Mouse (Mus musculus) lung, embryonic 15.5 days (tissue): ENCODE measurements around the gene Rnf115. TPM values are rescaled to one million over a fixed set of nuclear protein-coding genes. Genes with fewer than 3 reads are reported as not detected.

Source experiments
- ATAC-seq: fragments of 200-750 bp; cut with Nextera tagmentation; 2 replicates; pipeline ENCODE4 v1.8.0; 2017; ENCODE audit warnings: moderate number of reproducible peaks, borderline replicate concordance; ENCODE audit not compliant: low FRiP score, low TSS enrichment; ENCODE audit errors: extremely low read depth
- H3K27ac ChIP-seq: fragments of 300-500 bp; sonication (generic); 2 replicates; pipeline ENCODE4 v1.5.1; 2015; ENCODE audit warnings: moderate library complexity, mild to moderate bottlenecking, inconsistent platforms
- H3K27me3 ChIP-seq: fragments of 300-500 bp; sonication (generic); 2 replicates; pipeline ENCODE4 v1.6.1; 2015; ENCODE audit warnings: inconsistent platforms
- H3K36me3 ChIP-seq: fragments of 300-500 bp; sonication (generic); 2 replicates; pipeline ENCODE4 v1.6.1; 2015; ENCODE audit warnings: inconsistent platforms
- H3K4me1 ChIP-seq: fragments of 300-500 bp; sonication (generic); 2 replicates; pipeline ENCODE4 v1.6.1; 2015; ENCODE audit warnings: inconsistent platforms
- H3K4me2 ChIP-seq: fragments of 300-500 bp; sonication (generic); 2 replicates; pipeline ENCODE4 v1.6.1; 2015; ENCODE audit warnings: inconsistent platforms, mild to moderate bottlenecking, moderate library complexity
- H3K4me3 ChIP-seq: fragments of 300-500 bp; sonication (generic); 2 replicates; pipeline ENCODE4 v1.5.1; 2015; ENCODE audit warnings: mild to moderate bottlenecking, inconsistent platforms
- H3K9ac ChIP-seq: fragments of 300-500 bp; sonication (generic); 2 replicates; pipeline ENCODE4 v1.6.1; 2015; ENCODE audit warnings: inconsistent platforms
- H3K9me3 ChIP-seq: fragments of 300-500 bp; sonication (generic); 2 replicates; pipeline ENCODE4 v1.6.1; 2016; ENCODE audit warnings: inconsistent platforms
- WGBS: fragments of 180-500 bp; shearing (Covaris S2); methylation state at CpG from one replicate; pipeline ENCODE4 v1.1.7; 2015; 5-methylcytosine and 5-hydroxymethylcytosine counted together
- polyA plus RNA-seq: library from polyadenylated mRNA; unstranded; fragments of >200 nt; fragmentation: Nextera tagmentation; extraction: Ambion mirVana; gene quantifications from 2 replicates; pipeline ENCODE4 v1.2.1, GENCODE M21; 2015

The Rnf115 gene
- polyA plus RNA-seq, 1 experiment from 2014 or later, result 52.3 TPM

DNA sequence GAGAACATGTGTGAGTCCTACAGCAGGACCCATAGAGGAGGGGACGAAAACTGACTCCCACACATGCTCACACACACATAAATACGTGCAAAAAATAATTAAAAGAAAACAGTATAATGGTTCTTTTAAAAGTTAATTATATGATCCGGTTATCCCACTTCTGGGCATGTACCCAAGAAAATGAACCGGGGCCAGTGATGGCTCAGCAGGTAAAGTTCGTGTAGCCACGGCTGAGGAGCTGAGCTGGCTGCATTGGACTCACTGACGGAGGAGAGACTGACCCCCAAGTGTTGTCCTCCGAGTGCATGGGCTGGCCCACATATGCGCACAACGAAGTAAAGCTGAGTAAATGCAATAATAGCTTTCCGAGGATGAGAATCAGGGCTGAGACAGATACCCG lies 97.2 kb downstream of the Rnf115 start:
- no peak overlapping the region for H3K27ac ChIP-seq
- no peak overlapping the region for H3K4me3 ChIP-seq
- WGBS, result 82% methylated on average over 12 of the region's 12 CpGs
- H3K4me1 ChIP-seq, result no peaks in the 10 kb centered on the region
- no peak for ATAC-seq
- no peaks in the 10 kb centered on the region for H3K9me3 ChIP-seq
- H3K27me3 ChIP-seq, result no peaks in the 10 kb centered on the region; the same call in 1 of the 2 replicates
- no peaks in the 10 kb centered on the region for H3K36me3 ChIP-seq
- H3K4me2 ChIP-seq, result no peak overlapping the region
- H3K9ac ChIP-seq, result no peak overlapping the region

DNA sequence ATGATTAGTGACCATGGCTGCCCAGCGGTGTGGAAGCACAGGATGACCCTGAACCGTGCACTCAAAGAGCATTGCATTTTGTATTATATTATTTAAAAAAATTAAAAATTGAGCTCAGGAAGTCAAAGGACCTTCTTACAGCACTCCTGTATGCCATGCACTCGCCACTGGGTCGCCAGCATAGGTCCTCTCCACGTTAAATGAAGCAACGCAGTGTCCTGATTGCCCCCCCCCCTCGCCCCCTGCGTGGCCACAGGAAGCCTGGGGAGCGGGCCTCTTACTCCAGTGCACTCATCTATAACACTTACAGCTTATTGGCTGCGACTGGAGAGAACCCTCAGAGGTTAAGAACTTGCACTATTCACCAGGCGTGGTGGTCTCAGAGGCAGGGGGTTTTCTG lies 97.8 kb downstream of the Rnf115 start:
- no peak overlapping the region for H3K27ac ChIP-seq
- ATAC-seq, result no peak
- H3K9ac ChIP-seq, result no peak overlapping the region
- no peaks in the 10 kb centered on the region for H3K4me1 ChIP-seq
- H3K9me3 ChIP-seq, result no peaks in the 10 kb centered on the region
- no peak overlapping the region for H3K4me3 ChIP-seq
- no peaks in the 10 kb centered on the region for H3K36me3 ChIP-seq
- no peak overlapping the region for H3K4me2 ChIP-seq
- H3K27me3 ChIP-seq, result no peaks in the 10 kb centered on the region; the same call in 1 of the 2 replicates
- 29% methylated on average over 11 of the region's 11 CpGs for WGBS

DNA sequence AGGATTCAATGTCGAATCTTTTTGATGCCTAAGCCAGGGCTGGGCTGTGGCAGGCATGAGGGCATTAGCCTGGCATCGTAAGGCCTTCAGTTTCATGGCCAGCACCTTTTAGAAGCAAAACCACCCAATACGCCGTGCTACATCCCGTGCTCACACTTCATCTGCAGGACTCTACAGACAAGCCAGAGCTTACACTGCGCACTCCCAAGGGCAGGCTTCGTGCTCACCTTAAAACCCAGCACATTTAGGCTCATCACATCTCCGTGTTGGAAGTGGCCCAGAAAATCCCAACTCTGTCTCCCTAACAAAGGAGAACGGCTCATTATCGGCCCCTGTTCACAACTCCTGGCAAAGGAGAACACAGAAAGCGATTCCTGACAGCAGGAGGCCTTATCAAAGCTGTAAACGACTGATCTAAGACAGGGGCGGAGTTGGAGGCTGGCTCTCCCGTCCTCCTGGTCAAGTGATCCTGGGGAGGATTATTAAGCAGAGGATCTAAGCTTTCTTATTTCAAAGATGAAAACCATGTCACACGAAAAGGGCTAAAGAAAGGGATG lies 100.9 kb downstream of the Rnf115 start:
- Histone ChIP-seq H3K27me3 (no peaks in the 10 kb centered on the region), H3K4me2 (no peak overlapping the region), H3K9ac (no peak overlapping the region), H3K4me1 (no peaks in the 10 kb centered on the region), H3K4me3 (no peak overlapping the region), H3K27ac (no peak overlapping the region), H3K36me3 (no peaks in the 10 kb centered on the region), H3K9me3 (no peaks in the 10 kb centered on the region)
- ATAC-seq, result no peak
- WGBS, result 33% methylated on average over 15 of the region's 15 CpGs

DNA sequence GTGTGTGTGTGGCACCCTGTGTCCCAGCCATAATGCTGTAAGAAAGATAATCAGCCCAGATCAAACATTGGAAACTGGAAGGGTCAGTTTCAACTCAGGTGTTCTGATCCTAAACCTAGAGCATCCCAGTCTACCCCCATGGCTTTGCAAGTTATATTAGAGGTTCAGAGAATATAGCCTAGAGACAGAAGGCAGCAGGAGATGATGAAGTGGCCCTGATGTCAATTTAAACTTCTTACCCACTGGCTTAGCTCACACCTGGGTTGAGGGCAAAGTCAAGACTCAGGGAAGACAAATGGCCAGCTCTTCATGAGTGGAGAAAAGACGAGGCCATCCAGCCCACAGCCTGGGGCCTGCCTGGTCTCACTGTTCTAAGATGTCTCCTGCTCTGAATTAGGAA lies 101.5 kb downstream of the Rnf115 start, which contains the start of the genes Pdzk1 and Cd160:
TSS of gene Pdzk1 (plus strand) at position 301 of the 400 bp plus-strand sequence.
TSS of gene Cd160 (minus strand) at position 368 of the 400 bp plus-strand sequence.
- Histone ChIP-seq H3K27me3 (no peaks in the 10 kb centered on the region), H3K36me3 (no peaks in the 10 kb centered on the region), H3K27ac (no peak within 1 kb of the TSS), H3K4me2 (no peak within 1 kb of the TSS), H3K4me3 (no peak within 1 kb of the TSS), H3K9me3 (no peaks in the 10 kb centered on the region), H3K4me1 (no peaks in the 10 kb centered on the region), H3K9ac (no peak within 1 kb of the TSS)
- 35% methylated on average over 1 of the region's 1 CpGs for WGBS
- no peak for ATAC-seq

DNA sequence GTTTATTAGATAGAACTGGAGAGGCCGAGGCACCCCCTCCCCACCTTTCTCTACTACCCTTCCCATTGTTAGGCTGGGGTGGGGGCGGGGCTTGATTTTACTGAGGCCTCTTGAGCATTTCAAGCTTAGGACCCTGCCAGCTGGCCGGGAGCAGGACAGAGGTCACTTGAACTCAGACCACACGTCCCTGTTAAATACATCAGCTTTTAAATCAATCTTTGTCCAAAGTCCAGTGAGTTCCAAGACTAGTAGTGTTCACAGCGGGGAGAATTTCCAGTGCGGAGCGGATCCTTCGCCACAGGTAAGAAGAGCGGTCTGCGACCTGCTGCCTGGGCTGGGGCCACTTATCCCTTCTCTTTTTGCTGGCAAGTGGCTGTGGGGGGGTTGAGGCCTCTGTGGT lies 102.4 kb downstream of the Rnf115 start:
- no peak overlapping the region for H3K4me2 ChIP-seq
- H3K36me3 ChIP-seq, result no peaks in the 10 kb centered on the region
- H3K9ac ChIP-seq, result no peak overlapping the region
- no peak overlapping the region for H3K27ac ChIP-seq
- no peaks in the 10 kb centered on the region for H3K27me3 ChIP-seq
- no peak for ATAC-seq
- H3K4me1 ChIP-seq, result no peaks in the 10 kb centered on the region
- no peak overlapping the region for H3K4me3 ChIP-seq
- WGBS, result 75% methylated on average over 10 of the region's 10 CpGs
- H3K9me3 ChIP-seq, result no peaks in the 10 kb centered on the region

DNA sequence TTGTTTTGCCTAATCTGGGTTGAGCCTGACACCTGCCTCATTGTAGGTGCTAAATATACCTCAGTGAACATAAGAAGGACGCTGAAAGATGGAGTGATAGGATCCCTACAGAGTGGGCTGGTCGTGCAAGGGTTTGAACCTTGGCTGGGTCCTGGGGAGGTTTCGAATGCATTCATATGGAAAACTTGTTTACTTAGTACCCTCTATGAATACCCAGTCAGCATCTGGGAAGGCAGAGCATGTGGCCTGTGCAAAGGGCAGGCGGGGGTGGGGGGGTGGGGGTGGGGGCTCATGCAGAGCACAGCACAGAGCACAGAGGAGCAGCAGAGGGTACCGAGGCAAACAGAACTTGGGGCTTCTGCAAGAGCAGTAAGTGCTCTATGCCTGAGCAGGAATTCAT lies 105.5 kb downstream of the Rnf115 start:
- no peak overlapping the region for H3K4me3 ChIP-seq
- 41% methylated on average over 5 of the region's 5 CpGs for WGBS

DNA sequence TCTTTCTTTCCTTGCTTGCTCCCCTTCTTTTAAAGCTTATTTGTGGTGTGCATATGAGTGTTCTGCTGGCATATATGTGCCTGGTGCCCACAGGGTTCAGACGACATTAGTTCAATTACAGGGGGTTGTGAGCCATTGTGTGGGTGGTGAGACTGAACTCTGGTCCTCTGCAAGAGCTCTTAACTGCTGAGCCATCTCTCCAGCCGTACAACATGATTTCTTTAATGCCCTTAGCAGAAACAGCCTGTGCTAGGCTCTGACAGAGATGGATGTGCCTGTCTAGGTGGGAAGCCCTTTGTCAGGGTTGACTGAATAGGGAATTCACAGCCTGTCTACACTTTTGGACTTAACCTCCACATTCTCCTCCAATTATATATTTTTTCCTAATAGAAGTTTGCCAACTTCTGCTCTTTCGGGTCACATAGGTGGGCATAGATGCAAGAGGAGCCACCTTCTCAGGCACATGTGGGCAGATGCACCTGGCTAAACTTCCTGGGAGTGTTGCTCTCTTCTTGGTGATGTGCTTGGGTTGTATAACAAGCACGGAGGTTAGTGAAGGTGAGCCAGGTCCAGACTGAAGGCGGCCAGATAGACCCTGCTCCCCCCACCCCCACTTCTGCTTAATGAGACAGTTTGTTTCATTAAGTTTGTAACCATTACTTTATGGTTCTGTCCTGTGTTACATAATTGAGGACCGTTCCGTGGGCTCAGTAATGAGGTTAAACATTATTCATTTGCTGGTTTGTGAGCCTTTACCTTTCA lies 107.3 kb downstream of the Rnf115 start:
- H3K9ac ChIP-seq, result no peak overlapping the region
- H3K27me3 ChIP-seq, result no peaks in the 10 kb centered on the region
- ATAC-seq, result no peak
- no peaks in the 10 kb centered on the region for H3K36me3 ChIP-seq
- H3K9me3 ChIP-seq, result no peaks in the 10 kb centered on the region
- WGBS, result 69% methylated on average over 7 of the region's 7 CpGs
- H3K4me2 ChIP-seq, result no peak overlapping the region
- no peak overlapping the region for H3K27ac ChIP-seq
- no peak overlapping the region for H3K4me3 ChIP-seq
- H3K4me1 ChIP-seq, result no peaks in the 10 kb centered on the region

More for the DNA sequence above, 105.5 kb downstream of the Rnf115 start:
- H3K27ac ChIP-seq, result no peak overlapping the region
- no peak overlapping the region for H3K9ac ChIP-seq
- H3K27me3 ChIP-seq, result no peaks in the 10 kb centered on the region
- no peak overlapping the region for H3K4me2 ChIP-seq
- H3K36me3 ChIP-seq, result no peaks in the 10 kb centered on the region
- H3K4me1 ChIP-seq, result no peaks in the 10 kb centered on the region
- H3K9me3 ChIP-seq, result no peaks in the 10 kb centered on the region
- ATAC-seq, result no peak

DNA sequence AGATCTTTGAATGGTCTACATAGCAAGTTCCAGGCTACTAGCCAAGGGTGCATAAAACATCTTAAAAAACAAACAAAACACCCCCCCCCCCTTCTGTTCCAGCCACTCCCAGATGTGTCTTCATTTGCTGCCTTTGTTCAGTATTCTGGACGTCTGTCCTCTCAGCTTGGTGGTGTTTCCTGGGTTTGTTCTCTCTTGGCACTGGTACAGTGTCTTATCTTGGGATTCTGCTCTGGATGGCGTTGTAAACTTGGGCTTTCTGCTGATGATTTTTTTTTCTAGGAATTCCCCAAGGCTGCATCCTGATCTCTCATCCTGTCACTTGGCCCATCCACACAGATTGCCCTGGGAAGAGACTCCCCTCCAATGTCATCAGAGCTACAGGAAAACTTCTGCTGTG lies 109.0 kb downstream of the Rnf115 start:
- Histone ChIP-seq H3K9me3 (no peaks in the 10 kb centered on the region), H3K4me3 (no peak overlapping the region), H3K9ac (no peak overlapping the region), H3K4me1 (no peaks in the 10 kb centered on the region), H3K27ac (no peak overlapping the region), H3K36me3 (no peaks in the 10 kb centered on the region), H3K27me3 (no peaks in the 10 kb centered on the region), H3K4me2 (no peak overlapping the region)
- WGBS, result 22% methylated on average over 2 of the region's 2 CpGs
- no peak for ATAC-seq

DNA sequence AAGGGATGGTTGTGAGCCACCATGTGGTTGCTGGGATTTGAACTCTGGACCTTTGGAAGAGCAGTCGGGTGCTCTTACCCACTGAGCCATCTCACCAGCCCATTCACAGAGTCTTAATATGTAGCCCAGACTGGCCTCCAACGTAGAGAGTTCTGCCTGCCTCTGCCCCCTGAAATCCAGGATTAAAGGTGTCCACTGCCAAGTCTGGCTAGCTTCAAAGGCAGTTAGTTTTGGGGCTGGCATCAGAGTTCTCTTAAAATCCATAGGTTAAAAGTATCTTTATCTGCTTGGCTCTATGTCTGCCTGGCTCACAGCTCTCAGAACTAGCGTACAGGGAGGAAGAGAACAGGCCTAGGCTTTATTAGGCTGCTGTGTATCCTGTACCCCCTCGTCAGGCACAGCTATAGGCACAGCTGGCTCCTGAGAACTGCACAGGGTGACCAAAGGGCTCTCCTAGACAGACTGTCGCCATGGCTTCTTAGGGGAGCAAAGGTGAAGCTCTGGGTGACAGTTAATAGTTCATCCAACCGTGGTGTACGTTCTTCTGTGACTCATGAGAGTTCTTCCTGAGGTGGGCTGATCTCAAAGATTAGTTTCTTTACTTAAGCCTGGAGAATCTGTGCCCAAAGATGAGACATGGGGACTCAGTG lies 111.7 kb downstream of the Rnf115 start:
- Histone ChIP-seq H3K4me3 (no peak overlapping the region), H3K9me3 (no peaks in the 10 kb centered on the region), H3K27ac (no peak overlapping the region), H3K4me1 (no peaks in the 10 kb centered on the region), H3K27me3 (no peaks in the 10 kb centered on the region), H3K36me3 (no peaks in the 10 kb centered on the region), H3K9ac (no peak overlapping the region), H3K4me2 (no peak overlapping the region)
- ATAC-seq, result no peak
- 58% methylated on average over 7 of the region's 7 CpGs for WGBS

Other genes with a start within 250 kb of the Rnf115 start
- gene Hfe2, start 202.5 kb upstream of the Rnf115 start, polyA plus RNA-seq, result 0.55 and 0.57 TPM in 2 replicates
- gene Txnip, start 169.7 kb upstream of the Rnf115 start, polyA plus RNA-seq, result 129 and 141 TPM in 2 replicates
- gene Gm16253, start 150.7 kb upstream of the Rnf115 start, polyA plus RNA-seq, result 1.1 and 1.3 TPM in 2 replicates
- 38.3 and 39.8 TPM in 2 replicates for gene Polr3gl, start 133.5 kb upstream of the Rnf115 start, polyA plus RNA-seq
- 1.8 and 2.2 TPM in 2 replicates for gene Ankrd34a, start 131.0 kb upstream of the Rnf115 start, polyA plus RNA-seq
- gene Lix1l, start 126.5 kb upstream of the Rnf115 start, polyA plus RNA-seq, result 6.9 and 7.9 TPM in 2 replicates
- 127 and 128 TPM in 2 replicates for gene Rbm8a, start 97.7 kb upstream of the Rnf115 start, polyA plus RNA-seq
- gene Pex11b, start 92.3 kb upstream of the Rnf115 start, polyA plus RNA-seq, result 56.2 and 58.3 TPM in 2 replicates
- gene Gm42957, start 92.2 kb upstream of the Rnf115 start, polyA plus RNA-seq, result 0.14 TPM in 1 of 2 replicates, not detected in the other
- gene Itga10, start 82.1 kb upstream of the Rnf115 start, polyA plus RNA-seq, result 0.99 and 1.00 TPM in 2 replicates
- gene Ankrd35, start 57.5 kb upstream of the Rnf115 start, polyA plus RNA-seq, result 0.24 and 0.52 TPM in 2 replicates
- 49.0 and 52.1 TPM in 2 replicates for gene Pias3, start 31.3 kb upstream of the Rnf115 start, polyA plus RNA-seq
- 7.7 and 8.5 TPM in 2 replicates for gene Nudt17, start 19.1 kb upstream of the Rnf115 start, polyA plus RNA-seq
- gene Polr3c, start within 50 bp of the Rnf115 start, polyA plus RNA-seq, result 34.9 and 38.2 TPM in 2 replicates
- 0.14 and 0.42 TPM in 2 replicates for gene Pdzk1, start 101.6 kb downstream of the Rnf115 start, polyA plus RNA-seq
- 0.15 and 1.6 TPM in 2 replicates for gene Cd160, start 101.7 kb downstream of the Rnf115 start, polyA plus RNA-seq
- 24.4 and 25.6 TPM in 2 replicates for gene Gja5, start 177.0 kb downstream of the Rnf115 start, polyA plus RNA-seq
- 35.4 and 38.1 TPM in 2 replicates for gene Gpr89, start 177.7 kb downstream of the Rnf115 start, polyA plus RNA-seq
- gene Gja8, start 198.4 kb downstream of the Rnf115 start, polyA plus RNA-seq, result 0.04 TPM in 1 of 2 replicates, not detected in the other